Mouse (Mus musculus): Measurements from ENCODE around the gene A430078G23Rik. TPM values are rescaled to one million over a fixed set of nuclear protein-coding genes. Genes with fewer than 3 reads are reported as not detected.

Gene A430078G23Rik
- total RNA-seq, 2 experiments from 2014 or later = 17.0 to 30.3 TPM

GRCm38 (mm10) chr8:3397597-3397996 is 44.4 kb downstream of the A430078G23Rik start:
- ATAC-seq (ENCODE audit: poor library complexity, severe bottlenecking) = no peak

GRCm38 (mm10) chr8:3400509-3400908 is 47.3 kb downstream of the A430078G23Rik start:
- ATAC-seq (ENCODE audit: poor library complexity, severe bottlenecking) = no peak

GRCm38 (mm10) chr8:3407417-3407816 is 54.2 kb downstream of the A430078G23Rik start:
- no peak for ATAC-seq (ENCODE audit: poor library complexity, severe bottlenecking)

- ATAC-seq (ENCODE audit: poor library complexity, severe bottlenecking) = no peak
These were observed 57.9 kb downstream of the A430078G23Rik start for GRCm38 (mm10) chr8:3411085-3411484.

- ATAC-seq (ENCODE audit: poor library complexity, severe bottlenecking) = no peak
These were observed 58.7 kb downstream of the A430078G23Rik start for GRCm38 (mm10) chr8:3411901-3412301.

GRCm38 (mm10) chr8:3412816-3413215 is 59.6 kb downstream of the A430078G23Rik start:
- no peak for ATAC-seq (ENCODE audit: poor library complexity, severe bottlenecking)

GRCm38 (mm10) chr8:3414639-3415190 is 61.5 kb downstream of the A430078G23Rik start:
- no peak for ATAC-seq (ENCODE audit: poor library complexity, severe bottlenecking)

GRCm38 (mm10) chr8:3415259-3415658 is 62.0 kb downstream of the A430078G23Rik start:
- ATAC-seq (ENCODE audit: poor library complexity, severe bottlenecking) = no peak

- ATAC-seq (ENCODE audit: poor library complexity, severe bottlenecking) = no peak
These were observed 62.4 kb downstream of the A430078G23Rik start for GRCm38 (mm10) chr8:3415661-3416060.

- no peak for ATAC-seq (ENCODE audit: poor library complexity, severe bottlenecking)
These were observed 63.6 kb downstream of the A430078G23Rik start for GRCm38 (mm10) chr8:3416846-3417245.

- no peak for ATAC-seq (ENCODE audit: poor library complexity, severe bottlenecking)
These were observed 64.2 kb downstream of the A430078G23Rik start for GRCm38 (mm10) chr8:3417455-3417854.

- ATAC-seq (ENCODE audit: poor library complexity, severe bottlenecking) = no peak
These were observed 64.9 kb downstream of the A430078G23Rik start for GRCm38 (mm10) chr8:3418101-3418500.

- ATAC-seq (ENCODE audit: poor library complexity, severe bottlenecking) = no peak
These were observed 67.0 kb downstream of the A430078G23Rik start for GRCm38 (mm10) chr8:3420105-3420706.

- ATAC-seq (ENCODE audit: poor library complexity, severe bottlenecking) = no peak
These were observed 68.3 kb downstream of the A430078G23Rik start for GRCm38 (mm10) chr8:3421507-3421906.

- no peak for ATAC-seq (ENCODE audit: poor library complexity, severe bottlenecking)
These were observed 72.0 kb downstream of the A430078G23Rik start for GRCm38 (mm10) chr8:3425217-3425616.

GRCm38 (mm10) chr8:3426211-3426610 is 73.0 kb downstream of the A430078G23Rik start:
- no peak for ATAC-seq (ENCODE audit: poor library complexity, severe bottlenecking)

- no peak for ATAC-seq (ENCODE audit: poor library complexity, severe bottlenecking)
These were observed 75.2 kb downstream of the A430078G23Rik start for GRCm38 (mm10) chr8:3428426-3428825.

- ATAC-seq (ENCODE audit: poor library complexity, severe bottlenecking) = no peak
These were observed 76.8 kb downstream of the A430078G23Rik start for GRCm38 (mm10) chr8:3429966-3430365.

- ATAC-seq (ENCODE audit: poor library complexity, severe bottlenecking) = no peak
These were observed 77.9 kb downstream of the A430078G23Rik start for GRCm38 (mm10) chr8:3431113-3431512.

- ATAC-seq (ENCODE audit: poor library complexity, severe bottlenecking) = no peak
These were observed 83.3 kb downstream of the A430078G23Rik start for GRCm38 (mm10) chr8:3436492-3436891.

- no peak for ATAC-seq (ENCODE audit: poor library complexity, severe bottlenecking)
These were observed 86.3 kb downstream of the A430078G23Rik start for GRCm38 (mm10) chr8:3439510-3439909.
